Mouse (Mus musculus): ENCODE measurements around the gene Uaca. TPM values are rescaled to one million over a fixed set of nuclear protein-coding genes. Genes with fewer than 3 reads are reported as not detected.

The Uaca gene
- total RNA-seq, 2 experiments from 2014 or later: 8.6 to 9.2 TPM

GRCm38 (mm10) chr9:60826759-60827158 is 32.4 kb downstream of the Uaca start:
- intact Hi-C loops (cut with DNase I): no loop called here
- DNase-seq (ENCODE audit: low spot score in 2 of 2): no peak

- no peak for DNase-seq (ENCODE audit: low spot score in 2 of 2)
- intact Hi-C loops (cut with DNase I): no loop called here
Measured at GRCm38 (mm10) chr9:60828196-60828595, 33.9 kb downstream of the Uaca start.

- no peak for DNase-seq (ENCODE audit: low spot score in 2 of 2)
- intact Hi-C loops (cut with DNase I): no loop called here
Measured at GRCm38 (mm10) chr9:60829610-60830009, 35.3 kb downstream of the Uaca start.

GRCm38 (mm10) chr9:60830079-60830478 is 35.7 kb downstream of the Uaca start:
- no peak for DNase-seq (ENCODE audit: low spot score in 2 of 2)
- intact Hi-C loops (cut with DNase I): no loop called here

GRCm38 (mm10) chr9:60832233-60832632 is 37.9 kb downstream of the Uaca start:
- intact Hi-C loops (cut with DNase I): no loop called here
- DNase-seq (ENCODE audit: low spot score in 2 of 2): no peak

- no peak for DNase-seq (ENCODE audit: low spot score in 2 of 2)
- intact Hi-C loops (cut with DNase I): no loop called here
Measured at GRCm38 (mm10) chr9:60836151-60836550, 41.8 kb downstream of the Uaca start.

- intact Hi-C loops (cut with DNase I): no loop called here
- peak in 1 of 2 experiments; percentile 41 for DNase-seq (ENCODE audit: low spot score in 2 of 2)
Measured at GRCm38 (mm10) chr9:60837078-60837448, 42.7 kb downstream of the Uaca start.

- DNase-seq (ENCODE audit: low spot score in 2 of 2): peak in 1 of 2 experiments; percentile 22
Measured at GRCm38 (mm10) chr9:60837449-60838141, 43.3 kb downstream of the Uaca start.

GRCm38 (mm10) chr9:60838331-60838872 is 44.1 kb downstream of the Uaca start:
- intact Hi-C loops (cut with DNase I): no loop called here
- no peak for DNase-seq (ENCODE audit: low spot score in 2 of 2)

More at GRCm38 (mm10) chr9:60837449-60838141, 43.3 kb downstream of the Uaca start:
- intact Hi-C loops (cut with DNase I): no loop called here

GRCm38 (mm10) chr9:60841393-60841792 is 47.1 kb downstream of the Uaca start:
- intact Hi-C loops (cut with DNase I): no loop called here
- DNase-seq (ENCODE audit: low spot score in 2 of 2): no peak

GRCm38 (mm10) chr9:60843415-60844076 is 49.2 kb downstream of the Uaca start:
- intact Hi-C loops (cut with DNase I): no loop called here
- no peak for DNase-seq (ENCODE audit: low spot score in 2 of 2)

- no peak for DNase-seq (ENCODE audit: low spot score in 2 of 2)
- intact Hi-C loops (cut with DNase I): no loop called here
Measured at GRCm38 (mm10) chr9:60848730-60849129, 54.4 kb downstream of the Uaca start.

GRCm38 (mm10) chr9:60849986-60850385 is 55.6 kb downstream of the Uaca start:
- intact Hi-C loops (cut with DNase I): no loop called here
- no peak for DNase-seq (ENCODE audit: low spot score in 2 of 2)

GRCm38 (mm10) chr9:60854196-60854595 is 59.9 kb downstream of the Uaca start:
- intact Hi-C loops (cut with DNase I): no loop called here
- DNase-seq (ENCODE audit: low spot score in 2 of 2): no peak

- intact Hi-C loops (cut with DNase I): loop anchor here (1.0 to 5.0 kb wide), 4 partner anchors 39 to 611 kb away; no protein-coding TSS in a partner anchor
- DNase-seq (ENCODE audit: low spot score in 2 of 2): peak; percentile 65 to 82
Measured at GRCm38 (mm10) chr9:60857833-60858232, 63.5 kb downstream of the Uaca start.

- peak; percentile 32 to 49 for DNase-seq (ENCODE audit: low spot score in 2 of 2)
- intact Hi-C loops (cut with DNase I): loop anchor here (1.0 to 5.0 kb wide), 4 partner anchors 39 to 612 kb away; no protein-coding TSS in a partner anchor
Measured at GRCm38 (mm10) chr9:60858306-60858960, 64.1 kb downstream of the Uaca start.

GRCm38 (mm10) chr9:60859031-60859430 is 64.7 kb downstream of the Uaca start:
- no peak for DNase-seq (ENCODE audit: low spot score in 2 of 2)
- intact Hi-C loops (cut with DNase I): loop anchor here (2.0 to 5.0 kb wide), 2 partner anchors 162 to 612 kb away; no protein-coding TSS in a partner anchor

- intact Hi-C loops (cut with DNase I): no loop called here
Measured at GRCm38 (mm10) chr9:60861030-60861429, 66.7 kb downstream of the Uaca start.

GRCm38 (mm10) chr9:60864664-60865063 is 70.3 kb downstream of the Uaca start:
- intact Hi-C loops (cut with DNase I): no loop called here
- DNase-seq (ENCODE audit: low spot score in 2 of 2): no peak

More at GRCm38 (mm10) chr9:60861030-60861429, 66.7 kb downstream of the Uaca start:
- no peak for DNase-seq (ENCODE audit: low spot score in 2 of 2)

GRCm38 (mm10) chr9:60865866-60866265 is 71.5 kb downstream of the Uaca start:
- intact Hi-C loops (cut with DNase I): no loop called here
- no peak for DNase-seq (ENCODE audit: low spot score in 2 of 2)

All from left cerebral cortex, postnatal 25 days (tissue).